Mouse (Mus musculus): Measurements from ENCODE around the gene Akt3. TPM values are rescaled to one million over a fixed set of nuclear protein-coding genes. Genes with fewer than 3 reads are reported as not detected.

Akt3 gene
- total RNA-seq, 2 experiments from 2014 or later, result 20.4 to 23.8 TPM

DNA sequence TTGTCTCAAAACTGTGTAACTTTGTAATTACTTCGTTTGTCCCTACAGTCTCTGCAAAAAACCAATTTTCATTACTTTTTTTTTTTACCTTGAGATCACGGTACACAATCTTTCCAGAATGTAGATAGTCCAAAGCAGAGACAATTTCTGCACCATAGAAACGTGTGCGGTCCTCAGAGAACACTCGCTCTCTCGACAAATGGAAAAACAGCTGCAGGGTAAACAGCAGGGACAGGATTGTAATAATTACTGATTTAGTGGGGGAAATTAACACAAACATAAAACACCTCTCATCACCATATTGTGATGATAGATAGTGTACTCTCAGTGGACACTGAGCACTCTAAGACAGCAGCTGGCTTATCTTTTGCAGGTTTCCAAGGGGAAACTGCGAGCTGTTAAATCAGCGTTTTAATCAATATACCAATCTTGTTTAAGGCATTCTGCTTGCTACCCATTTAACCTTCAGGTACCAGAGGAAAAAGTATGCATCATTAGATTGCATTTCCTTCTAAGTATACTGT, 190.8 kb downstream of the Akt3 start:
- no peak for DNase-seq (ENCODE audit: low spot score)
- intact Hi-C loops (cut with DNase I), result no loop called here

- intact Hi-C loops (cut with DNase I), result no loop called here
- DNase-seq (ENCODE audit: low spot score), result no peak
These were observed 192.3 kb downstream of the Akt3 start for GRCm38 (mm10) chr1:177065732-177066131.

- DNase-seq (ENCODE audit: low spot score), result no peak
- intact Hi-C loops (cut with DNase I), result no loop called here
These were observed 196.2 kb downstream of the Akt3 start for GRCm38 (mm10) chr1:177061761-177062160.

GRCm38 (mm10) chr1:177054891-177055290, 203.1 kb downstream of the Akt3 start:
- intact Hi-C loops (cut with DNase I), result no loop called here
- no peak for DNase-seq (ENCODE audit: low spot score)

DNA sequence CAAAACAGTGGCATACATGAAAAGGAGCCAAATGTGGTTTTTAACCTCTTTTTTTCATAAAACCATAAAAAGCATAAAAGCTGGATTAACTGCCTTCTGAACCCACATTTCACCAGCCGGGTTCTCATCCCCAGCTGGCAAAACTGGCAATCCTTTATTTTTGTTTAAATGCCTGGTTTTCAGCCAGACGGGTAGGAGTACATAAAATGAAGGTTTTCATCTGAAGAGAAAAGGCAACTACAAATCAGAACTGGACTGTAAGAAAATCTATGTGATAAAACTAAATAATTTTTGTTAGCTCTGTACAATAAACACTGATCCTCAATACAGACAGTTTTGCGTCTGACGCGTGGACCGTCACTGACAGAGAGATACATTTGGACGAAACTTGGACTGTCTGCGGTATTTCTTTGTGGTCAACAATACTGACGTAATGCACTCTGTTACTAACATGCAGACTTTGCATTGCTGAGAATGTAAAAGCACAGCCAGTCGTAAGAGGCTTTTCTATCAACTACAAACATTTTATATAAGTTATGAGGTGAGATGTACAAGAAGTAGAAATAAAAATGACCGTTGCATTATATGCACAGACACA, 206.5 kb downstream of the Akt3 start:
- intact Hi-C loops (cut with DNase I), result no loop called here
- no peak for DNase-seq (ENCODE audit: low spot score)

DNA sequence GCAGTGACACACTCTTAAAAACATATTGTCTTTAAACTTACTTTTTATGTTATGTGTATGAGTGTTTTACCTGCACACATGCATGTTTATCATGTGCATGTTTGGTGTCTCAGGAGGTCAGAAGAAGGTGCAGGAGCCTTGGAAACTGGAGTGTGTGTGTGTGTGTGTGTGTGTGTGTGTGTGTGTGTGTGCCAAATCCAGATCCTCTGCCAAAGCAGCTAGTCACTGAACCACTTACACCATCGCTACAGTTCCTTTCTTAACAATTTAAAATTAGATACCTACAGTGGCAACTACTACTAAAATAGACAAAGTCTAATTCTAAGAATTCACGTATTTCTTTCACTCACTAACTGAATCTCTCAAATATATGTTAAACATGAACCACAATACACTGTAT, 209.2 kb downstream of the Akt3 start:
- intact Hi-C loops (cut with DNase I), result loop anchor here (10.0 kb wide), 1 partner anchor 136 kb away; no protein-coding TSS in a partner anchor
- DNase-seq (ENCODE audit: low spot score), result no peak

GRCm38 (mm10) chr1:177046963-177047362, 211.0 kb downstream of the Akt3 start:
- intact Hi-C loops (cut with DNase I), result loop anchor here (10.0 kb wide), 1 partner anchor 138 kb away; no protein-coding TSS in a partner anchor
- DNase-seq (ENCODE audit: low spot score), result no peak

- DNase-seq (ENCODE audit: low spot score), result no peak
- intact Hi-C loops (cut with DNase I), result loop anchor here (10.0 kb wide), 1 partner anchor 139 kb away; no protein-coding TSS in a partner anchor
These were observed 212.1 kb downstream of the Akt3 start for GRCm38 (mm10) chr1:177045885-177046284.

DNA sequence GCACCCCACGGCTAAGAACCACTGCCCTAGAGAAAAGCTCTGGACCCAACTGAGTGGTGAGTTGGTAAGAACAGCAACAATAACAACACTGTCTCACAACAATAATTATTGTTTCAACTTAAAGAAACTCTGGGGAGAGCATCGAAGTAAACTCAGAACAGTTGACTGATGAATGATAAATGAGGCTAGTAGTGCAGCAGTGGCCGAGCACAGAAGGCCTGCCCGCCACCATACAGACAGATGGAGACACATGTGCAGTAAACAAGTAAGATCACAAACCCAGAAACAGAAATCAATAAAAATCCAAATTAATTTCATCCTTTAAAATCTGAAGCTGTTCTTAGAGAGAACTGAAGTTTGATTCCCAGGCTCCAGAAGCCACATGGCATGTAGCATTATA, 217.9 kb downstream of the Akt3 start:
- intact Hi-C loops (cut with DNase I), result loop anchor here (10.0 kb wide), 1 partner anchor 145 kb away; no protein-coding TSS in a partner anchor
- no peak for DNase-seq (ENCODE audit: low spot score)

GRCm38 (mm10) chr1:177039093-177039674, 218.8 kb downstream of the Akt3 start:
- intact Hi-C loops (cut with DNase I), result no loop called here
- no peak for DNase-seq (ENCODE audit: low spot score)

GRCm38 (mm10) chr1:177038383-177038782, 219.6 kb downstream of the Akt3 start:
- intact Hi-C loops (cut with DNase I), result no loop called here

GRCm38 (mm10) chr1:177035460-177035859, 222.5 kb downstream of the Akt3 start:
- intact Hi-C loops (cut with DNase I), result no loop called here
- no peak for DNase-seq (ENCODE audit: low spot score)

More at GRCm38 (mm10) chr1:177038383-177038782, 219.6 kb downstream of the Akt3 start:
- no peak for DNase-seq (ENCODE audit: low spot score)

- DNase-seq (ENCODE audit: low spot score), result no peak
- intact Hi-C loops (cut with DNase I), result no loop called here
These were observed 225.8 kb downstream of the Akt3 start for GRCm38 (mm10) chr1:177032233-177032632.

DNA sequence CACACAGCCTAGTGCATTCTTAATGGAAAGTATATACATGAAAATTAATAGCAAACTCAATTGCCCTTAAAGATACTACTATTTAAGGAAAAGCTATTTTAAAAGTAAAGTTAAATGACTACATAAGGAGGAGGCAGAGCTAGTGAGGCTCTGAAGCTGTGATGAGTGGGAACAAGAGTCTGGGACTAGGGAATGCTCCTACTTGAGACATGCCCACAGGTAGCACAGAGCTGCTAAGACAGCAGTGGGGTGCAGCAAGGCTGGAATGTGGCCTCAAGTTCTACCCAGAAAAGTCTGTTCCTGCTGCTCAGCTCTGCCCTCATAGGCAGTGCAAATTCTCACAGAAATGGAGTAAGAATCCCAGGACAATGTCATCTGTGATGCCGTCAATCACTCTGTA, 226.8 kb downstream of the Akt3 start:
- intact Hi-C loops (cut with DNase I), result no loop called here
- DNase-seq (ENCODE audit: low spot score), result no peak

- DNase-seq (ENCODE audit: low spot score), result no peak
- intact Hi-C loops (cut with DNase I), result no loop called here
These were observed 227.3 kb downstream of the Akt3 start for GRCm38 (mm10) chr1:177030669-177031068.

DNA sequence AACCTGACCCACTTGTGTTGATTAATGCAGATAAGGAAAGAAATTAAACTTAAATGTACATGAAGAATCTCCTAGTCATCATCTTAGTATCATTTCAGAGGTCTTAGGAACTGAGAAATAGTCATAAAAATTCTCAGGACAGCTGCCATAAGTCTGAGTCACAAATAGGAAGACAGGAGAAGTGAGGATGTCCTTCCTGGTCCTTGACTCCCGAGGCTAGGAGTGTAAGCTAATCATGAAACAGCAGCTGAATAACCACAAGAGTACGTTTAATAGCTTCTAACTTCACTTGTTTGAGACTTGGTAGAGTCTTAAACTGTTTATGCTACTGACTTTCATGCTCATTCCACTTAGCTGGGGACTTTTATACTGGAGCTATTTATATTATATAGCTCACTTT, 229.0 kb downstream of the Akt3 start:
- intact Hi-C loops (cut with DNase I), result no loop called here
- no peak for DNase-seq (ENCODE audit: low spot score)

GRCm38 (mm10) chr1:177027706-177028105, 230.3 kb downstream of the Akt3 start:
- intact Hi-C loops (cut with DNase I), result no loop called here
- no peak for DNase-seq (ENCODE audit: low spot score)

- DNase-seq (ENCODE audit: low spot score), result no peak
- intact Hi-C loops (cut with DNase I), result no loop called here
These were observed 235.3 kb downstream of the Akt3 start for GRCm38 (mm10) chr1:177022751-177023150.

DNA sequence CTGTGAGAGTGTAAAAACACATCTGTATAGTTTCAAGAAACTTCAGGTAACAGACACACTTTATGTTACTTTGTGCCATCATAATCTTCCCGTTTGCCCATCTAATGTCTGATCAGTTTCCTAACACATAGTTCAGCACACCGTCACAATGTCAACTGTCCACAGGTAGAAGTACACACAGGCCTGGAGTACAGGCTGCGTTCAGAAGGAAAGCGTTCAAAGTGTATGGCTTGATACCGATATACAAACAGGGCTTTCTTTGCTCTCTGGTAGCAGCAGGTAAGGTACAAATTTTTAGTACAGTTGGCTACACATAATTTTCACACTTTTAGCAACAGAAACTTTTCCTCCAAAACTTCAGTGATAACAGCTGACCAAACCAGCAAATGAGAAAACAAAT, 238.3 kb downstream of the Akt3 start:
- intact Hi-C loops (cut with DNase I), result no loop called here
- no peak for DNase-seq (ENCODE audit: low spot score)

GRCm38 (mm10) chr1:177018750-177019149, 239.3 kb downstream of the Akt3 start:
- intact Hi-C loops (cut with DNase I), result no loop called here
- DNase-seq (ENCODE audit: low spot score), result no peak

DNA sequence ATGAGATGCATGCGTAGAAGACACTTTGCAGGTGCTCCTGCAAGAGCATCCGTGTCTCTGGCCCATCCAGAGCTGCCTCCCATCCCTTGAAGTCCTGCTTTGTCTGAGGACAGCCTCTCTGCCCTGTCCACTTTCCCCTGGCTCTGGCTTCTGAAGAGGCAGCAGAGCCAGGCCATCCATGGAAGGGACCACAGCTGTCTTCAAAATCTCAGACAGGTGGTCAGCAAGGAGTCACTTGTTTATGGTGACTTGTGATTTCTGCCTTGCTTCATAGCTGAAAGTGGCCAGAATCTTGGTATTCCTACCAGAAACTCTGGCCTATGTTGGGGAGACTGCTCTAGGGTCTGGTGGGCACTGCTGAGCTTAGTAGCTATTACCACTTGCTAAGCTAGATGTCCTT, 241.3 kb downstream of the Akt3 start:
- DNase-seq (ENCODE audit: low spot score), result no peak
- intact Hi-C loops (cut with DNase I), result no loop called here

- DNase-seq (ENCODE audit: low spot score), result no peak
- intact Hi-C loops (cut with DNase I), result no loop called here
These were observed 242.1 kb downstream of the Akt3 start for GRCm38 (mm10) chr1:177015917-177016316.

Data from heart, postnatal 25 days (tissue).